Mouse (Mus musculus): ENCODE measurements around the gene Cercam.

- no peak for TF ChIP-seq CTCF (IDR thresholded peaks at IDR 0.05; ENCODE audit: low read depth)
- no peak for TF ChIP-seq EP300 (optimal IDR thresholded peaks at IDR 0.05)
These were observed 10.2 kb downstream of the Cercam start for GRCm38 (mm10) chr2:29879191-29879590.

Measured in stomach, postnatal 0 days (tissue).